Mouse (Mus musculus): ENCODE data around the gene Ptpn6. TPM values are rescaled to one million over a fixed set of nuclear protein-coding genes. Genes with fewer than 3 reads are reported as not detected.

Gene Ptpn6
- polyA plus RNA-seq, 2 experiments: 17.9 to 26.6 TPM

DNA sequence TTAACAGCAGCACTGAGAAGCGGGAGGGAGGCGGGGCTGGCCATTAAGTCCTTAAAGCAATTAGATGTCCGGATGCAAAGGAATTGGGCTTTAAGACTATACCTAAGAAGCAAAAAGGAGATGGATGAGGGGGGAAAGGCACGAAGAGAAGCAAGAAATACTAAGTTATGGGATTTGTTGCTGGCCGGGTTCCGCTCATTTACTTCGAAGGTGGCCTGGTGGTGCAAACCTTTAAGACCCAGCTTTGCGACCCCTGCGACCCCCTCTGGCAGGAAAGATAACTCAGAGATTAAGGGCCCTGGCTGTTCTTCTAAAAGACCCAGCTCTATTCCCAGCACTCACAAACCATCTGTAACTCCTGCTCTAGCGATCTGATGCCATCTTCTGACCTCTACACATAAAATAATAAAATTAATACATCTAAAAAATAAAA, 41.5 kb upstream of the Ptpn6 start:
- WGBS (ENCODE audit: insufficient replicate concordance): 15% methylated on average over 10 of the region's 10 CpGs
- TF ChIP-seq CTCF (IDR thresholded peaks at IDR 0.05; ENCODE audit: low read depth) (no peak), EP300 (IDR thresholded peaks at IDR 0.05; ENCODE audit: low read depth) (no peak)
- Histone ChIP-seq H3K4me2 (ENCODE audit: low read depth) (peak overlapping the region; percentile 52), H3K4me3 (ENCODE audit: insufficient read depth in 1 of 2, low read depth in 2 of 2, low read length in 2 of 2) (peak overlapping the region; percentile 23 to 28; a peak in 2 of 4 replicates), H3K9me3 (ENCODE audit: control insufficient read depth, low read length) (no peaks in the 10 kb centered on the region), H3K36me3 (replicated peaks; ENCODE audit: control insufficient read depth, insufficient read depth, low read depth) (no peaks in the 10 kb centered on the region), H3K27ac (no peak overlapping the region), H3K9ac (replicated peaks) (no peak overlapping the region), H3K27me3 (ENCODE audit: control insufficient read depth, insufficient read depth, low read length) (peaks cover 17% of the 10 kb centered on the region), H3K4me1 (replicated peaks; ENCODE audit: control insufficient read depth in 2 of 2, insufficient read depth in 2 of 2, low read length in 1 of 2) (peaks cover 0 to 8% of the 10 kb centered on the region in 2 experiments; a peak in 2 of 4 replicates)
- DNase-seq (ENCODE audit: low read depth in 3 of 3, low spot score in 3 of 3) (no peak), ATAC-seq (ENCODE audit: insufficient read depth) (no peak)

DNA sequence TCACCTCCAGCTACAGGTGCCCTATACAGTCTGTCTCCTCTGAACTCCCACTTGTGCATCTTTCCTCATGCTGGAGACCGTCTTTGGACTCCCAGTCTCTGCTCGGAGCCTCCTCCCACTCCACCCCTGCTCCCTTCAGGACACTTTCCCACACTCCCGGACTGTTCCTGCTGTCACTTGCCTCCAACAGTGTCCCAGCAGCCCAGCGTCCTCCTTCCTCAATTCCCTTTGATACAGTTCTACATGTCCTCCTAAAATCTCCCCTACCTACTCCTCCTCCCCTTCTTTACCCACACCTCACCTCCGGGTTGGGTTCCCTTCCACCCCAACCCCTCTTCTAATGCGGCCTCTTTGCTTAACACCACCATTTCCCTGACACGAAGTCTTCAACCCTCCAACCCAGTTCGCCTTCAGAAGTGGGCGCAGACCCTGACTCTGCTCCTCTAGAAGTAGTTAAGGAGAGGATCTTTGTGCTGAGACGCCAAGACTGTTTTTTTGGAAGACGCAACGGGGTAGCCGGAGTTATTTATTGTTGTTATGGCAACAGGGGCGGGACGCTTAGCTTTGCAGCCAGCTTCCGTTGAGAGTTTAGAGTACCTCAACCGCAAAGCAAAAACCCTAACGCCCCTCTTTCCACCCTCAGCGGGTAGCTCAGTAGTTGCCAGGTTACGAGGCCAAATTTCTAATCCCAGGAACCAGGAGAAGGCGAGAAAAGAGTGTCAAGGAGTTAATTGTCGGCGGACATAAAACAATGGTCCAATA, 40.9 kb upstream of the Ptpn6 start, which contains the start of gene Lrrc23:
Gene Lrrc23 (minus strand): TSS at position 506 of the 762 bp plus-strand sequence.
- peaks cover 0 to 8% of the 10 kb centered on the region in 2 experiments; a peak in 2 of 4 replicates for H3K4me1 ChIP-seq (replicated peaks; ENCODE audit: control insufficient read depth in 2 of 2, insufficient read depth in 2 of 2, low read length in 1 of 2)
- no peak within 1 kb of the TSS for H3K9ac ChIP-seq (replicated peaks)
- H3K27me3 ChIP-seq (ENCODE audit: control insufficient read depth, insufficient read depth, low read length): peaks cover 17% of the 10 kb centered on the region
- peak within 1 kb of the TSS; percentile 23 to 28; a peak in 2 of 4 replicates for H3K4me3 ChIP-seq (ENCODE audit: insufficient read depth in 1 of 2, low read depth in 2 of 2, low read length in 2 of 2)
- no peak within 1 kb of the TSS for H3K27ac ChIP-seq
- H3K4me2 ChIP-seq (ENCODE audit: low read depth): peak within 1 kb of the TSS; percentile 52
- no peaks in the 10 kb centered on the region for H3K9me3 ChIP-seq (ENCODE audit: control insufficient read depth, low read length)
- 4% methylated on average over 23 of the region's 23 CpGs for WGBS (ENCODE audit: insufficient replicate concordance)
- ATAC-seq (ENCODE audit: insufficient read depth) (no peak), DNase-seq (ENCODE audit: low read depth in 3 of 3, low spot score in 3 of 3) (peak in 1 of 3 experiments; percentile 33)
- TF ChIP-seq CTCF (IDR thresholded peaks at IDR 0.05; ENCODE audit: low read depth) (no peak), EP300 (IDR thresholded peaks at IDR 0.05; ENCODE audit: low read depth) (no peak)
- H3K36me3 ChIP-seq (replicated peaks; ENCODE audit: control insufficient read depth, insufficient read depth, low read depth): no peaks in the 10 kb centered on the region

DNA sequence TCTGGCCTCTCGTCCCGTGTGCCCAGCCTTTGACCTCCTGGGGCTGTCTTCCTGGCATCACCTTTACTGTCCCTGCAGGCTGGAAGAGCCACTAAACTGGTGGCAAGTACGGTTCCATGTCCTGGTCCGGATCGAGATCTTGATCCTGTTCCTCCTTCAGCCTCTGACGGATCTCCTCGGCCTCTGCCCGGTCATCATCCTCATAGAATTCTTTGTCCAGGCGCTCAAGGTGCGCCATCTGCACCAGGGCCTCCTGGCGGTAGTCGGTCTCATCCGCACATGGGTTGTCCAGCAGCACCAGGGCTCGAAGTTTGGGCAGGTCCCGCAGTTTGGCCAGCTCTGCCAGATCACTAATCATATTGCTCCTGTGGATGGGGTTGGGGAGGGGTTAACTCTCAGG, 32.0 kb upstream of the Ptpn6 start:
- peaks cover 0 to 8% of the 10 kb centered on the region in 2 experiments; a peak in 2 of 4 replicates for H3K4me1 ChIP-seq (replicated peaks; ENCODE audit: control insufficient read depth in 2 of 2, insufficient read depth in 2 of 2, low read length in 1 of 2)
- H3K27me3 ChIP-seq (ENCODE audit: control insufficient read depth, insufficient read depth, low read length): peaks cover 30% of the 10 kb centered on the region
- H3K9me3 ChIP-seq (ENCODE audit: control insufficient read depth, low read length): no peaks in the 10 kb centered on the region
- no peaks in the 10 kb centered on the region for H3K36me3 ChIP-seq (replicated peaks; ENCODE audit: control insufficient read depth, insufficient read depth, low read depth)
- no peak overlapping the region for H3K27ac ChIP-seq
- WGBS (ENCODE audit: insufficient replicate concordance): 61% methylated on average over 15 of the region's 15 CpGs
- H3K9ac ChIP-seq (replicated peaks): no peak overlapping the region
- H3K4me2 ChIP-seq (ENCODE audit: low read depth): no peak overlapping the region
- H3K4me3 ChIP-seq (ENCODE audit: insufficient read depth in 1 of 2, low read depth in 2 of 2, low read length in 2 of 2): no peak overlapping the region
- DNase-seq (ENCODE audit: low read depth in 3 of 3, low spot score in 3 of 3) (no peak), ATAC-seq (ENCODE audit: insufficient read depth) (no peak)
- TF ChIP-seq CTCF (IDR thresholded peaks at IDR 0.05; ENCODE audit: low read depth) (no peak), EP300 (IDR thresholded peaks at IDR 0.05; ENCODE audit: low read depth) (no peak)

DNA sequence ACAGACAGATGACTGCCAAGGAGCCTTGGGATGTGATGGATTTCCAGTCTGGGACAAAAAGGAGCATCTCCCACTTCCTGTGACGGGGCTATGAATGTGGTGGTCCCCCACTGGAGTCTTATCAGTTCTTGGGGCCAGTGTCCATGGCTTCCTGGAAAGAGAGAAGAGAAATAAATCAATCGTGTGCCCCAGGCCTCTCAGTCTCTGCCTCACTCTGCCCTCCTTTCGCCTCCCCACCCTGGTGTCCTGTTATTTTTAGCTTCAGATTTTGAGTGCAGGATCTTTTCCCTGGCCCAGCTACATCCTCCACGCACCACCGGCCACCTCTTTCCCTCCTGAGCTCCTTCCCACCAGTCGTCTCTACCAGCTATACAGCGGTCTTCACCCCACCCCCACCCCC, 31.5 kb upstream of the Ptpn6 start:
- Histone ChIP-seq H3K4me3 (ENCODE audit: insufficient read depth in 1 of 2, low read depth in 2 of 2, low read length in 2 of 2) (no peak overlapping the region), H3K9me3 (ENCODE audit: control insufficient read depth, low read length) (no peaks in the 10 kb centered on the region), H3K4me2 (ENCODE audit: low read depth) (no peak overlapping the region), H3K36me3 (replicated peaks; ENCODE audit: control insufficient read depth, insufficient read depth, low read depth) (no peaks in the 10 kb centered on the region), H3K27ac (no peak overlapping the region), H3K27me3 (ENCODE audit: control insufficient read depth, insufficient read depth, low read length) (peaks cover 30% of the 10 kb centered on the region), H3K9ac (replicated peaks) (no peak overlapping the region), H3K4me1 (replicated peaks; ENCODE audit: control insufficient read depth in 2 of 2, insufficient read depth in 2 of 2, low read length in 1 of 2) (peaks cover 0 to 8% of the 10 kb centered on the region in 2 experiments; a peak in 2 of 4 replicates)
- 24% methylated on average over 7 of the region's 7 CpGs for WGBS (ENCODE audit: insufficient replicate concordance)
- no peak for TF ChIP-seq EP300 (IDR thresholded peaks at IDR 0.05; ENCODE audit: low read depth)
- no peak for TF ChIP-seq CTCF (IDR thresholded peaks at IDR 0.05; ENCODE audit: low read depth)
- ATAC-seq (ENCODE audit: insufficient read depth) (no peak), DNase-seq (ENCODE audit: low read depth in 3 of 3, low spot score in 3 of 3) (no peak)

DNA sequence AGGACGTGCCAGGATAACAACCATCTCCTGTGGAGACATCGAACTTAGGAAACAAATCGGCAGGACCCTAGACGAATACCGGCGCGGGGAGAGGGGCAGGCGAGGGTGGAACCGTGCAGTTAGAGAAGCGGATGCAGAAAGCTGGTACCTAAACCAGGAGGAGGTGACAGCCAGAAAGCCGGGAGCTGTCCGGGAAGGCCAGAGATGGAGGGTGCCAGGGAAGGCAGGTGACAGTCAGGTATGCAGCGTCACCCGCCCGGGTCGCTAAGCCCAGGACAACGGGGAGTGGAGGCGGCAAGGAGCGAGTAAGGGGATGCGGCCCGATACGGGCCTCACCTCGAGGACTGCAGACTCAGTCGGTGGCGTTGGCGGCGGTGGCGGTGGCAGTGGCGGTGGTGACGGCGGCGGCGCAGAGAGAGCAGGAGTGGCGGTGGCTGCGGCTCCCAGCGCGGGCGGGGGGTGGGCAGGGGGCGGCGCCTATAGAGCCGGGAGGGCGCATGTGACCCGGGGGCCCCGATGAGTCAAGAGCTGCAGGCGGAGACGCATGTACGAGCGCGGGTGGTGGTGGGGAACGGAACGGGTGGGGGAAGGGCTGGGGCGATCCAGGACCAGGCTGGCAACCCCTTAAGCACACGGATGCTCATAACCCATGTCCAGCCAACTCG, 30.7 kb upstream of the Ptpn6 start, which contains the start of gene Eno2:
Gene Eno2 (minus strand): TSS at position 573 of the 665 bp plus-strand sequence.
- TF ChIP-seq CTCF (IDR thresholded peaks at IDR 0.05; ENCODE audit: low read depth): no peak
- TF ChIP-seq EP300 (IDR thresholded peaks at IDR 0.05; ENCODE audit: low read depth): no peak
- no peaks in the 10 kb centered on the region for H3K36me3 ChIP-seq (replicated peaks; ENCODE audit: control insufficient read depth, insufficient read depth, low read depth)
- no peak for DNase-seq (ENCODE audit: low read depth in 3 of 3, low spot score in 3 of 3)
- H3K9me3 ChIP-seq (ENCODE audit: control insufficient read depth, low read length): no peaks in the 10 kb centered on the region
- H3K4me1 ChIP-seq (replicated peaks; ENCODE audit: control insufficient read depth in 2 of 2, insufficient read depth in 2 of 2, low read length in 1 of 2): peaks cover 0 to 8% of the 10 kb centered on the region in 2 experiments; a peak in 2 of 4 replicates
- WGBS (ENCODE audit: insufficient replicate concordance): 2% methylated on average over 51 of the region's 54 CpGs
- peak within 1 kb of the TSS; percentile 11 to 46 for H3K4me3 ChIP-seq (ENCODE audit: insufficient read depth in 1 of 2, low read depth in 2 of 2, low read length in 2 of 2)
- no peak within 1 kb of the TSS for H3K27ac ChIP-seq
- H3K4me2 ChIP-seq (ENCODE audit: low read depth): peak within 1 kb of the TSS; percentile 52
- H3K27me3 ChIP-seq (ENCODE audit: control insufficient read depth, insufficient read depth, low read length): peaks cover 30% of the 10 kb centered on the region
- H3K9ac ChIP-seq (replicated peaks): no peak within 1 kb of the TSS
- ATAC-seq (ENCODE audit: insufficient read depth): 0 out of 2 replicates have a peak, but pooled peaks have one; percentile 29

Measured in liver, embryonic 14.5 days (tissue).